Mouse (Mus musculus): Measurements from ENCODE around the gene Hspg2. TPM values are rescaled to one million over a fixed set of nuclear protein-coding genes. Genes with fewer than 3 reads are reported as not detected.

Gene Hspg2
- polyA plus RNA-seq, 1 experiment from 2014 or later, result 39.6 TPM

DNA sequence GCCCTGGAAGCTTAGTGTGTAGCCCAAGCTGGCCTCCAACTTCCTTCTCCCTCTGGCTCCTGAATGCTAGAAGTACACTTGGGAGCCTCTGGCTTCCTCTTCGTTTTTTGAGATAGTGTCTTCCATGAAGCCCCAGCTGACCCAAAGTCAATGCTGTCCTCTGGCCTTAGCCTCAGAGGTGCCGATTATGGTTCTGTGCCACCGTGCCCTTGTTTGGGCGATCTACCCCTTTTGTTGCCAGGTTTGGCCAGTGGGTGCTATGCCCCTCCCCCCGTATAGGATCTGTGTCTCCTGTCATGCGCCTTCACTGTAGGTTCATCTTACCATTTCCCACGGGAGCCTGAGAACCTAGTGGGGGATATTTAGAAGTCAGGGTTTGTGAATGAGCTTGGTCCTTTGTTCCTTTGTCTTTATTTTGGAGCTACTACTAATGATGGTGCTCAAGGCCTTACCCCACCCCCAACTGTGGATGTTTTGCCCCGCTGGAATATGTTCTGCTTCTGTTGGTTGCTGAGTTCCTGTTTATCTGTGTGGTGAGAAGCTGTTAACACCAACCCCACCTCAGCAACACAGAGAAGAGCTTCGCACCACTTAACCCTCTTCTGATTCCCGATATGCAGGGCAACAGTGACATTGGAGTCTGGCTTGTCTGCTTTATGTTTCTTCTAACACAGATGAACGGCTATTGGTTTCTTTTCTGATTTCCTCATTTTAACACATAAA, 135.0 kb downstream of the Hspg2 start:
- ATAC-seq (ENCODE audit: low FRiP score, low TSS enrichment), result no peak
- WGBS, result 79% methylated on average over 11 of the region's 11 CpGs
- Histone ChIP-seq H3K27ac (ENCODE audit: low read length) (no peak overlapping the region), H3K9me3 (ENCODE audit: low read length) (no peaks in the 10 kb centered on the region), H3K27me3 (ENCODE audit: insufficient read depth, low read length) (no peaks in the 10 kb centered on the region), H3K36me3 (ENCODE audit: insufficient read depth, low read length) (peaks cover 33% of the 10 kb centered on the region), H3K4me3 (ENCODE audit: low read length) (no peak overlapping the region), H3K4me1 (ENCODE audit: insufficient read depth, low read length) (0 out of 2 replicates have a peak, but pooled peaks cover 3% of the 10 kb centered on the region), H3K4me2 (replicated peaks; ENCODE audit: low read depth, low read length) (no peak overlapping the region), H3K9ac (replicated peaks; ENCODE audit: low read length) (no peak overlapping the region)

- no peak overlapping the region for H3K4me3 ChIP-seq (ENCODE audit: low read length)
- H3K9me3 ChIP-seq (ENCODE audit: low read length), result no peaks in the 10 kb centered on the region
- peaks cover 56% of the 10 kb centered on the region for H3K36me3 ChIP-seq (ENCODE audit: insufficient read depth, low read length)
- peaks cover 7% of the 10 kb centered on the region; the same call in 1 of the 2 replicates for H3K4me1 ChIP-seq (ENCODE audit: insufficient read depth, low read length)
- no peak overlapping the region for H3K27ac ChIP-seq (ENCODE audit: low read length)
- H3K27me3 ChIP-seq (ENCODE audit: insufficient read depth, low read length), result no peaks in the 10 kb centered on the region
- 98% methylated on average over 2 of the region's 2 CpGs for WGBS
- H3K9ac ChIP-seq (replicated peaks; ENCODE audit: low read length), result no peak overlapping the region
- ATAC-seq (ENCODE audit: low FRiP score, low TSS enrichment), result no peak
- H3K4me2 ChIP-seq (replicated peaks; ENCODE audit: low read depth, low read length), result no peak overlapping the region
Measured at GRCm38 (mm10) chr4:137607023-137607422, 138.5 kb downstream of the Hspg2 start.

GRCm38 (mm10) chr4:137609281-137609680, 140.7 kb downstream of the Hspg2 start:
- H3K4me1 ChIP-seq (ENCODE audit: insufficient read depth, low read length), result peaks cover 7% of the 10 kb centered on the region; the same call in 1 of the 2 replicates
- ATAC-seq (ENCODE audit: low FRiP score, low TSS enrichment), result no peak
- no peak overlapping the region for H3K27ac ChIP-seq (ENCODE audit: low read length)
- H3K36me3 ChIP-seq (ENCODE audit: insufficient read depth, low read length), result peaks cover 68% of the 10 kb centered on the region
- no peaks in the 10 kb centered on the region for H3K27me3 ChIP-seq (ENCODE audit: insufficient read depth, low read length)
- no peaks in the 10 kb centered on the region for H3K9me3 ChIP-seq (ENCODE audit: low read length)
- H3K4me3 ChIP-seq (ENCODE audit: low read length), result no peak overlapping the region
- H3K9ac ChIP-seq (replicated peaks; ENCODE audit: low read length), result no peak overlapping the region
- no peak overlapping the region for H3K4me2 ChIP-seq (replicated peaks; ENCODE audit: low read depth, low read length)
- WGBS, result 61% methylated on average over 7 of the region's 7 CpGs

- H3K4me3 ChIP-seq (ENCODE audit: low read length), result no peak overlapping the region
- 69% methylated on average over 7 of the region's 7 CpGs for WGBS
- peaks cover 71% of the 10 kb centered on the region for H3K36me3 ChIP-seq (ENCODE audit: insufficient read depth, low read length)
- no peak for ATAC-seq (ENCODE audit: low FRiP score, low TSS enrichment)
- H3K4me1 ChIP-seq (ENCODE audit: insufficient read depth, low read length), result peaks cover 7% of the 10 kb centered on the region; the same call in 1 of the 2 replicates
- H3K4me2 ChIP-seq (replicated peaks; ENCODE audit: low read depth, low read length), result no peak overlapping the region
- 0 out of 2 replicates have a peak overlapping the region, but pooled peaks have one; percentile 36 for H3K27ac ChIP-seq (ENCODE audit: low read length)
- no peaks in the 10 kb centered on the region for H3K9me3 ChIP-seq (ENCODE audit: low read length)
- H3K9ac ChIP-seq (replicated peaks; ENCODE audit: low read length), result no peak overlapping the region
- H3K27me3 ChIP-seq (ENCODE audit: insufficient read depth, low read length), result no peaks in the 10 kb centered on the region
Measured at GRCm38 (mm10) chr4:137609702-137610101, 141.1 kb downstream of the Hspg2 start.

- H3K36me3 ChIP-seq (ENCODE audit: insufficient read depth, low read length), result peaks cover 69% of the 10 kb centered on the region
- peaks cover 7% of the 10 kb centered on the region; the same call in 1 of the 2 replicates for H3K4me1 ChIP-seq (ENCODE audit: insufficient read depth, low read length)
- H3K27me3 ChIP-seq (ENCODE audit: insufficient read depth, low read length), result no peaks in the 10 kb centered on the region
- 53% methylated on average over 15 of the region's 15 CpGs for WGBS
- peak; percentile 31; the same call in 1 of the 2 replicates for ATAC-seq (ENCODE audit: low FRiP score, low TSS enrichment)
- H3K27ac ChIP-seq (ENCODE audit: low read length), result 0 out of 2 replicates have a peak overlapping the region, but pooled peaks have one; percentile 36
- H3K9me3 ChIP-seq (ENCODE audit: low read length), result no peaks in the 10 kb centered on the region
- H3K4me2 ChIP-seq (replicated peaks; ENCODE audit: low read depth, low read length), result no peak overlapping the region
- H3K9ac ChIP-seq (replicated peaks; ENCODE audit: low read length), result no peak overlapping the region
- H3K4me3 ChIP-seq (ENCODE audit: low read length), result no peak overlapping the region
Measured at GRCm38 (mm10) chr4:137610256-137610655, 141.7 kb downstream of the Hspg2 start.

Small RNA genes within 50 kb of the gene (microRNA-seq; reads per million reads assigned to microRNA genes)
- not detected for gene Mir7018

Other genes with a start within 250 kb of the Hspg2 start
- 7.9 and 10.8 TPM in 2 replicates for gene Wnt4, start 191.3 kb upstream of the Hspg2 start, polyA plus RNA-seq (2015; fragmentation: Nextera tagmentation; extraction: Ambion mirVana)
- 739 and 758 TPM in 2 replicates for gene Cdc42, start 111.0 kb upstream of the Hspg2 start, polyA plus RNA-seq (2015; fragmentation: Nextera tagmentation; extraction: Ambion mirVana)
- not detected in 2 replicates for gene Cela3a, start 59.0 kb upstream of the Hspg2 start, polyA plus RNA-seq (2015; fragmentation: Nextera tagmentation; extraction: Ambion mirVana)
- gene Cela3b, start 38.2 kb upstream of the Hspg2 start, polyA plus RNA-seq (2015; fragmentation: Nextera tagmentation; extraction: Ambion mirVana), result not detected in 2 replicates
- not detected in 2 replicates for gene 1700013G24Rik, start 15.5 kb upstream of the Hspg2 start, polyA plus RNA-seq (2015; fragmentation: Nextera tagmentation; extraction: Ambion mirVana)
- gene Ldlrad2, start 105.8 kb downstream of the Hspg2 start, polyA plus RNA-seq (2015; fragmentation: Nextera tagmentation; extraction: Ambion mirVana), result not detected in 2 replicates
- 62.9 and 69.8 TPM in 2 replicates for gene Usp48, start 125.0 kb downstream of the Hspg2 start, polyA plus RNA-seq (2015; fragmentation: Nextera tagmentation; extraction: Ambion mirVana)
- gene Rap1gap, start 196.0 kb downstream of the Hspg2 start, polyA plus RNA-seq (2015; fragmentation: Nextera tagmentation; extraction: Ambion mirVana), result 22.0 and 31.7 TPM in 2 replicates